In genomic region chr9:106230051-106230733, GRCm38 (mm10) we compare ENCODE assay signal across 11 mouse cellular contexts. TPM values are rescaled to one million over a fixed set of nuclear protein-coding genes. Genes with fewer than 3 reads are reported as not detected.
DNase-seq lines count a peak whose midpoint lies in the region; ATAC-seq and TF ChIP-seq lines count a peak whose summit lies in the region.
"Had no signal": no experiment of that assay in that cellular context is flagged by ENCODE, and none has a peak within 500 bp of the region (broad histone marks: within the 10 kb centered on the region; RNA-seq: fewer than 3 reads in every experiment).

No protein-coding gene starts in this region.

- in situ Hi-C loops in ES-E14 (cut with MboI; ENCODE audit: low sequenced_read_pairs in 2 of 2, unreplicated experiment in 2 of 2) = no loop called here

- 38% methylated on average over 9 of the region's 9 CpGs for WGBS in liver, adult 2 months
- WGBS in liver, embryonic 11.5 days = 61% methylated on average over 9 of the region's 9 CpGs
- 82% methylated on average over 9 of the region's 9 CpGs for WGBS in hindbrain, embryonic 13.5 days

- TF ChIP-seq POLR2A in liver, adult 2 months (IDR thresholded peaks at IDR 0.05; ENCODE audit: extremely low read depth, insufficient read depth, low read length) = no peak

- H3K36me3 ChIP-seq in liver, adult 2 months (ENCODE audit: control insufficient read depth, insufficient read depth, low read length) = peaks cover 16% of the 10 kb centered on the region
- peaks cover 7% of the 10 kb centered on the region; the same call in 1 of the 2 replicates for H3K36me3 ChIP-seq in liver, embryonic 11.5 days (ENCODE audit: control insufficient read depth, insufficient read depth, low read length)
- H3K36me3 ChIP-seq in ES-E14 (ENCODE audit: control insufficient read depth, insufficient read depth, low read length, poor library complexity, severe bottlenecking) = peaks cover 4% of the 10 kb centered on the region; the same call in 1 of the 2 replicates
- peaks cover 30% of the 10 kb centered on the region for H3K36me3 ChIP-seq in hindbrain, embryonic 13.5 days

- no peak; the same call in 1 of the 2 replicates for ATAC-seq in liver, embryonic 11.5 days (replicated peaks; ENCODE audit: low FRiP score)
- peak; percentile 50 for ATAC-seq in common myeloid progenitor, adult 5-6 weeks (replicated peaks; ENCODE audit: low read depth, poor library complexity, severe bottlenecking)
- ATAC-seq in hindbrain, embryonic 13.5 days (ENCODE audit: low FRiP score) = no peak
- ATAC-seq: forebrain, embryonic 14.5 days had no signal

- no peaks in the 10 kb centered on the region for H3K79me2 ChIP-seq in liver, adult 2 months (ENCODE audit: control insufficient read depth, insufficient read depth, low read length)

- no peak overlapping the region for H3K4me3 ChIP-seq in liver, adult 2 months (ENCODE audit: insufficient read depth, low read depth, low read length)
- H3K4me3 ChIP-seq in liver, embryonic 11.5 days (ENCODE audit: low read depth, low read length) = no peak overlapping the region
- no peak overlapping the region for H3K4me3 ChIP-seq in ES-E14 (ENCODE audit: insufficient read depth in 1 of 2, low read depth in 1 of 2, low read length in 2 of 2, poor library complexity in 1 of 2, severe bottlenecking in 1 of 2)
- no peak overlapping the region for H3K4me3 ChIP-seq in hindbrain, embryonic 13.5 days
- H3K4me3 ChIP-seq: heart, embryonic 13.5 days had no signal

- H3K9ac ChIP-seq in liver, adult 2 months (ENCODE audit: low read depth, low read length) = no peak overlapping the region
- no peak overlapping the region for H3K9ac ChIP-seq in liver, embryonic 11.5 days (ENCODE audit: low read depth, low read length)
- no peak overlapping the region for H3K9ac ChIP-seq in ES-E14 (ENCODE audit: insufficient read depth, low read depth, low read length, poor library complexity, severe bottlenecking)
- no peak overlapping the region for H3K9ac ChIP-seq in hindbrain, embryonic 13.5 days
- H3K9ac ChIP-seq: heart, embryonic 13.5 days had no signal

- H3K4me1 ChIP-seq in liver, adult 2 months (ENCODE audit: control insufficient read depth, insufficient read depth, low read length) = no peaks in the 10 kb centered on the region
- H3K4me1 ChIP-seq in liver, embryonic 11.5 days (replicated peaks; ENCODE audit: control insufficient read depth, insufficient read depth, low read length) = peaks cover 21% of the 10 kb centered on the region
- H3K4me1 ChIP-seq in ES-E14 (ENCODE audit: control insufficient read depth in 2 of 2, insufficient read depth in 2 of 2, low read length in 2 of 2, poor library complexity in 1 of 2) = peaks cover 0 to 11% of the 10 kb centered on the region in 2 experiments; a peak in 2 of 4 replicates
- peaks cover 11% of the 10 kb centered on the region; the same call in 1 of the 2 replicates for H3K4me1 ChIP-seq in hindbrain, embryonic 13.5 days (replicated peaks)

- H3K27ac ChIP-seq in liver, adult 2 months (replicated peaks; ENCODE audit: insufficient read depth, low read depth, low read length) = peak overlapping the region; percentile 30
- no peak overlapping the region; the same call in 1 of the 2 replicates for H3K27ac ChIP-seq in liver, embryonic 11.5 days (ENCODE audit: low read depth, low read length)
- no peak overlapping the region for H3K27ac ChIP-seq in ES-E14 (ENCODE audit: insufficient read depth, low read depth, low read length, poor library complexity, severe bottlenecking)
- no peak overlapping the region for H3K27ac ChIP-seq in hindbrain, embryonic 13.5 days
- H3K27ac ChIP-seq: heart, embryonic 13.5 days had no signal

- H3K27me3 ChIP-seq in liver, adult 2 months (ENCODE audit: control insufficient read depth, insufficient read depth, low read length) = no peaks in the 10 kb centered on the region
- H3K27me3 ChIP-seq in liver, embryonic 11.5 days (replicated peaks; ENCODE audit: control insufficient read depth, insufficient read depth, low read length) = peaks cover 20% of the 10 kb centered on the region
- H3K27me3 ChIP-seq in hindbrain, embryonic 13.5 days = peaks cover 7% of the 10 kb centered on the region

- no peaks in the 10 kb centered on the region for H3K9me3 ChIP-seq in liver, embryonic 11.5 days (ENCODE audit: control insufficient read depth, low read length)
- H3K9me3 ChIP-seq in ES-E14 (ENCODE audit: control insufficient read depth, insufficient read depth, low read depth, low read length) = no peaks in the 10 kb centered on the region
- H3K9me3 ChIP-seq in hindbrain, embryonic 13.5 days = no peaks in the 10 kb centered on the region
- H3K9me3 ChIP-seq: heart, embryonic 13.5 days had no signal

- TF ChIP-seq CTCF in liver, adult 2 months (IDR thresholded peaks at IDR 0.05; ENCODE audit: low read depth, low read length) = no peak

- DNase-seq in liver, adult 2 months (ENCODE audit: extremely low read depth, low read depth, low spot score) = peak; percentile 82
- no peak for DNase-seq in liver, embryonic 11.5 days (ENCODE audit: low spot score)
- DNase-seq in ES-E14 (ENCODE audit: low read depth, low spot score) = no peak
- DNase-seq in monocyte, adult 2 months (ENCODE audit: low read depth in 1 of 2, low spot score in 2 of 2) = peak; percentile 41 to 73
- DNase-seq in layer of hippocampus, postnatal 36 days = no peak
- DNase-seq: cerebellum, postnatal 25 days; kidney, postnatal 14 days had no signal

- H3K4me2 ChIP-seq in liver, embryonic 11.5 days = no peak overlapping the region
- H3K4me2 ChIP-seq in hindbrain, embryonic 13.5 days = no peak overlapping the region
- H3K4me2 ChIP-seq: heart, embryonic 13.5 days had no signal

TF ChIP-seq in ES-E14, 5 proteins besides CTCF, POLR2A, EP300 and RAD21:
- no peak for TF ChIP-seq ZC3H11A (IDR thresholded peaks at IDR 0.05; ENCODE audit: borderline replicate concordance, low read depth, low read length)
- peak; percentile 34; the same call in 1 of the 2 replicates for TF ChIP-seq MAFK (IDR thresholded peaks at IDR 0.05; ENCODE audit: insufficient read depth, low read depth, low read length)

RNA-seq across cellular contexts. Expression of gene Tlr9, which starts 7.8 kb away (rescaled TPM):
- 0.18 and 0.27 TPM in 2 replicates for total RNA-seq in liver, adult 2 months (2014; rRNA removed)
- polyA plus RNA-seq in liver, adult 2 months (2012; rRNA removed) = 0.37 and 0.61 TPM in 2 replicates
- polyA plus RNA-seq in liver, embryonic 11.5 days (2014; fragmentation: Nextera tagmentation; extraction: Ambion mirVana) = not detected in 2 replicates
- 0.09 TPM in 1 of 2 replicates, not detected in the other for total RNA-seq in ES-E14 (2012; rRNA removed)
- 0.41 and 0.53 TPM in 2 replicates for total RNA-seq in common myeloid progenitor, adult 5-6 weeks (2017)
- polyA plus RNA-seq in hindbrain, embryonic 13.5 days (2015; fragmentation: Nextera tagmentation; extraction: Ambion mirVana) = 0.04 and 0.05 TPM in 2 replicates
- 1 to 10 TPM in 1 of 2 experiments, under 1 TPM in 1; 0.97 to 1.6 TPM for total RNA-seq in layer of hippocampus, postnatal 36 days (2021)
- polyA plus RNA-seq: forebrain, embryonic 14.5 days; heart, embryonic 13.5 days had no signal

RNA-seq across cellular contexts. Expression of gene Alas1, which starts 18.3 kb away (rescaled TPM):
- 270 and 285 TPM in 2 replicates for total RNA-seq in liver, adult 2 months (2014; rRNA removed)
- polyA plus RNA-seq in liver, adult 2 months (2012; rRNA removed) = 530 and 649 TPM in 2 replicates
- polyA plus RNA-seq in liver, embryonic 11.5 days (2014; fragmentation: Nextera tagmentation; extraction: Ambion mirVana) = 57.4 and 67.9 TPM in 2 replicates
- total RNA-seq in ES-E14 (2012; rRNA removed) = 36.1 and 48.5 TPM in 2 replicates
- 76.9 and 90.2 TPM in 2 replicates for total RNA-seq in common myeloid progenitor, adult 5-6 weeks (2017)
- 93.1 and 101 TPM in 2 replicates for polyA plus RNA-seq in hindbrain, embryonic 13.5 days (2015; fragmentation: Nextera tagmentation; extraction: Ambion mirVana)
- 100 to 1,000 TPM; 138 to 142 TPM for total RNA-seq in layer of hippocampus, postnatal 36 days (2021)

RNA-seq across cellular contexts. Expression of gene Twf2, which starts 27.3 kb away (rescaled TPM):
- total RNA-seq in liver, adult 2 months (2014; rRNA removed) = 4.9 and 6.2 TPM in 2 replicates
- polyA plus RNA-seq in liver, adult 2 months (2012; rRNA removed) = 4.5 and 4.7 TPM in 2 replicates
- polyA plus RNA-seq in liver, embryonic 11.5 days (2014; fragmentation: Nextera tagmentation; extraction: Ambion mirVana) = 58.4 and 61.1 TPM in 2 replicates
- total RNA-seq in ES-E14 (2012; rRNA removed) = 135 and 139 TPM in 2 replicates
- total RNA-seq in common myeloid progenitor, adult 5-6 weeks (2017) = 42.5 and 44.4 TPM in 2 replicates
- polyA plus RNA-seq in hindbrain, embryonic 13.5 days (2015; fragmentation: Nextera tagmentation; extraction: Ambion mirVana) = 53.5 and 53.9 TPM in 2 replicates
- 10 to 100 TPM; 52.1 to 57.5 TPM for total RNA-seq in layer of hippocampus, postnatal 36 days (2021)

RNA-seq across cellular contexts. Expression of gene Ppm1m, which starts 30.6 kb away (rescaled TPM):
- 12.4 and 13.7 TPM in 2 replicates for total RNA-seq in liver, adult 2 months (2014; rRNA removed)
- 17.3 and 22.7 TPM in 2 replicates for polyA plus RNA-seq in liver, adult 2 months (2012; rRNA removed)
- polyA plus RNA-seq in liver, embryonic 11.5 days (2014; fragmentation: Nextera tagmentation; extraction: Ambion mirVana) = 25.3 and 26.9 TPM in 2 replicates
- 40.6 and 53.9 TPM in 2 replicates for total RNA-seq in ES-E14 (2012; rRNA removed)
- 9.4 and 14.7 TPM in 2 replicates for total RNA-seq in common myeloid progenitor, adult 5-6 weeks (2017)
- 16.6 and 19.0 TPM in 2 replicates for polyA plus RNA-seq in hindbrain, embryonic 13.5 days (2015; fragmentation: Nextera tagmentation; extraction: Ambion mirVana)
- 10 to 100 TPM; 16.0 to 20.8 TPM for total RNA-seq in layer of hippocampus, postnatal 36 days (2021)

RNA-seq across cellular contexts. Expression of gene Poc1a, which starts 50.7 kb away (rescaled TPM):
- 1.8 and 3.2 TPM in 2 replicates for total RNA-seq in liver, adult 2 months (2014; rRNA removed)
- 3.1 and 3.9 TPM in 2 replicates for polyA plus RNA-seq in liver, adult 2 months (2012; rRNA removed)
- 36.6 and 39.0 TPM in 2 replicates for polyA plus RNA-seq in liver, embryonic 11.5 days (2014; fragmentation: Nextera tagmentation; extraction: Ambion mirVana)
- 19.3 and 21.2 TPM in 2 replicates for total RNA-seq in ES-E14 (2012; rRNA removed)
- 22.9 and 26.5 TPM in 2 replicates for total RNA-seq in common myeloid progenitor, adult 5-6 weeks (2017)
- 8.9 and 9.2 TPM in 2 replicates for polyA plus RNA-seq in hindbrain, embryonic 13.5 days (2015; fragmentation: Nextera tagmentation; extraction: Ambion mirVana)
- 10 to 100 TPM; 10.6 to 12.2 TPM for total RNA-seq in layer of hippocampus, postnatal 36 days (2021)

Comparison
In these comparisons a context has a peak if more than half of its experiments do, and no peak if none do; other contexts are left out.
1. DNase-seq: peak in liver, adult 2 months (single experiment) and monocyte, adult 2 months (2 of 2); none in liver, embryonic 11.5 days (single experiment), ES-E14 (single experiment) and layer of hippocampus, postnatal 36 days (0 of 2).